Mouse (Mus musculus) neural tube, embryonic 11.5 days (tissue): ENCODE data around the gene Gm20696. TPM values are rescaled to one million over a fixed set of nuclear protein-coding genes. Genes with fewer than 3 reads are reported as not detected.
A peak's percentile ranks its signal among the peaks of the same experiment; 100 is the strongest.

Source experiments
- ATAC-seq: fragments of 200-750 bp; cut with Nextera tagmentation; 2 replicates; pipeline ENCODE4 v1.8.0; 2017; ENCODE audit warnings: moderate number of reproducible peaks, mild to moderate bottlenecking, moderate TSS enrichment, moderate library complexity; ENCODE audit not compliant: insufficient read depth, low FRiP score, low TSS enrichment
- DNase-seq: peaks from one replicate; pipeline ENCODE4 v3.0.0-alpha.2; 2015; ENCODE audit warnings: low spot score
- H3K27ac ChIP-seq: fragments of 300-500 bp; sonication (generic); 2 replicates; pipeline ENCODE4 v1.5.1; 2014; ENCODE audit warnings: low read depth, mild to moderate bottlenecking, low read length
- H3K27me3 ChIP-seq: fragments of 300-500 bp; sonication (generic); 2 replicates; pipeline ENCODE4 v1.6.1; 2014; ENCODE audit warnings: mild to moderate bottlenecking, low read length, mixed read lengths; ENCODE audit not compliant: control insufficient read depth, insufficient read depth
- H3K36me3 ChIP-seq: fragments of 300-500 bp; sonication (generic); 2 replicates; pipeline ENCODE4 v1.6.1; 2014; ENCODE audit warnings: mild to moderate bottlenecking, low read length, moderate library complexity, mixed read lengths; ENCODE audit not compliant: control insufficient read depth, insufficient read depth
- H3K4me1 ChIP-seq: fragments of 300-500 bp; sonication (generic); 2 replicates; pipeline ENCODE4 v1.6.1; 2014; ENCODE audit warnings: low read length, mixed read lengths; ENCODE audit not compliant: control insufficient read depth, insufficient read depth
- H3K4me2 ChIP-seq: fragments of 300-500 bp; sonication (generic); 2 replicates; pipeline ENCODE4 v1.6.1; 2014; ENCODE audit warnings: low read depth, mild to moderate bottlenecking, moderate library complexity
- H3K4me3 ChIP-seq: fragments of 300-500 bp; sonication (generic); 2 replicates; pipeline ENCODE4 v1.5.1; 2014; ENCODE audit warnings: low read depth, low read length
- H3K9ac ChIP-seq: fragments of 300-500 bp; sonication (generic); 2 replicates; pipeline ENCODE4 v1.6.1; 2014; ENCODE audit warnings: mild to moderate bottlenecking, low read length
- H3K9me3 ChIP-seq: fragments of 300-500 bp; sonication (generic); 2 replicates; pipeline ENCODE4 v1.6.1; 2016; ENCODE audit warnings: low read length; ENCODE audit not compliant: control insufficient read depth
- WGBS: fragments of 180-500 bp; shearing (Covaris S2); extraction: QIAGEN DNeasy Blood & Tissue Kit; methylation state at CpG from one replicate; pipeline ENCODE4 v1.1.7; 2014; 5-methylcytosine and 5-hydroxymethylcytosine counted together
- polyA plus RNA-seq: library from polyadenylated mRNA; unstranded; fragments of >200 nt; fragmentation: Nextera tagmentation; extraction: Ambion mirVana; gene quantifications from 2 replicates; pipeline ENCODE4 v1.2.1, GENCODE M21; 2014

Gene Gm20696
- polyA plus RNA-seq, 1 experiment from 2014 or later: 2.5 TPM

DNA sequence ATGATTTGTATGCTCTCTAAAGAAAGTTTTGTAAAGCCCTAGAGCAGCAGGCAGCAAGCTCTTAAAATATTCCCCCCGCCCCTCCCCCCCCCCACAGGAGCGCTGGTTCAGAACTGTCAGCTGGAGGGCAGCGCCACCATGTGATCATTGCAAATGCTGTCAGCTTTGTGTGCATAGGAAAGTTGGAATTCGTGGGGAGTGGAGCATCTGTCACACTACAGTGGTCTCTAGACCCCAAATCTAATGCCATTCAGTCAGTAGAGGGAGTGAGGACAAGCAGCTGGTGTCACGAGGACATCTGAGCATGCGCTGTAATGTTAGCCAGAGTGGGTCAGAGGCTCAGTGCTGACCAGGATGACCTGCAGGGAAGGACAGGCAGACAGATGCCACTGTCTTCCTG lies 43.0 kb downstream of the Gm20696 start:
- WGBS: 13% methylated on average over 6 of the region's 6 CpGs
- DNase-seq (peak; percentile 50), ATAC-seq (peak; percentile 38; the same call in 1 of the 2 replicates)
- Histone ChIP-seq H3K9me3 (no peaks in the 10 kb centered on the region), H3K9ac (no peak overlapping the region), H3K4me3 (no peak overlapping the region), H3K27me3 (no peaks in the 10 kb centered on the region), H3K27ac (no peak overlapping the region), H3K4me2 (no peak overlapping the region), H3K4me1 (peaks cover 15% of the 10 kb centered on the region; the same call in 1 of the 2 replicates), H3K36me3 (no peaks in the 10 kb centered on the region)

DNA sequence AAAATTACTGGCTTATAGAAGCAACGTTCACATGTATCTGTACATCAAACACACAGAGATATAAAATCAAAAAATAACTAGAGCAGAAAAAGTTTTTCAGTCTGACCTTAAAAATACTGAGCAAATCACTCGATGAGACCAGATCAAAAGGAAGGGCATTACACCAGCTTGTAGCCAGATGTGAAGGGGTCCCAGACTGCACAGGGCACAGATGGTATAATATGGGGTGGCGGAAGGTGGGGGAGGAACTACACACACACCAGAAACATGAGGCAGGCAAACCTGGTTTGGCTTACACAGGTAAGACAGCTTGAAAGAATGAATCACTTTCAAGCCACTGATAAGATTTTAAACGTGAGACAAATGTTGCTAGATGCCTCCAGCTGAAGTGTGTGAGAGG lies 45.4 kb downstream of the Gm20696 start:
- no peak for ATAC-seq
- Histone ChIP-seq H3K9me3 (no peaks in the 10 kb centered on the region), H3K4me2 (no peak overlapping the region), H3K4me3 (no peak overlapping the region), H3K9ac (no peak overlapping the region), H3K27me3 (no peaks in the 10 kb centered on the region), H3K27ac (no peak overlapping the region), H3K4me1 (peaks cover 17% of the 10 kb centered on the region), H3K36me3 (no peaks in the 10 kb centered on the region)
- WGBS: 52% methylated on average over 4 of the region's 4 CpGs
- DNase-seq: no peak

- no peaks in the 10 kb centered on the region for H3K27me3 ChIP-seq
- no peaks in the 10 kb centered on the region for H3K36me3 ChIP-seq
- no peak overlapping the region for H3K4me3 ChIP-seq
- H3K4me1 ChIP-seq: peaks cover 14% of the 10 kb centered on the region
- H3K4me2 ChIP-seq: no peak overlapping the region
- ATAC-seq (no peak), DNase-seq (no peak)
- 67% methylated on average over 7 of the region's 7 CpGs for WGBS
- H3K9ac ChIP-seq: no peak overlapping the region
- H3K9me3 ChIP-seq: no peaks in the 10 kb centered on the region
- no peak overlapping the region for H3K27ac ChIP-seq
These were observed 46.1 kb downstream of the Gm20696 start for GRCm38 (mm10) chr6:99620471-99620870.

GRCm38 (mm10) chr6:99619964-99620363 lies 46.6 kb downstream of the Gm20696 start:
- H3K4me3 ChIP-seq: no peak overlapping the region
- ATAC-seq (no peak), DNase-seq (no peak)
- no peaks in the 10 kb centered on the region for H3K36me3 ChIP-seq
- whole genome bisulfite sequencing: 55% methylated on average over 8 of the region's 8 CpGs
- no peak overlapping the region for H3K9ac ChIP-seq
- no peaks in the 10 kb centered on the region for H3K27me3 ChIP-seq
- peaks cover 16% of the 10 kb centered on the region for H3K4me1 ChIP-seq
- no peak overlapping the region for H3K27ac ChIP-seq
- no peak overlapping the region for H3K4me2 ChIP-seq
- no peaks in the 10 kb centered on the region for H3K9me3 ChIP-seq

- 62% methylated on average over 8 of the region's 8 CpGs for WGBS
- Histone ChIP-seq H3K4me2 (no peak overlapping the region), H3K9me3 (no peaks in the 10 kb centered on the region), H3K4me1 (peaks cover 20% of the 10 kb centered on the region), H3K4me3 (no peak overlapping the region), H3K27me3 (no peaks in the 10 kb centered on the region), H3K9ac (no peak overlapping the region), H3K36me3 (no peaks in the 10 kb centered on the region), H3K27ac (no peak overlapping the region)
- ATAC-seq: no peak
- no peak for DNase-seq
These were observed 47.1 kb downstream of the Gm20696 start for GRCm38 (mm10) chr6:99619466-99619865.

- no peaks in the 10 kb centered on the region for H3K36me3 ChIP-seq
- no peak for ATAC-seq
- H3K9me3 ChIP-seq: no peaks in the 10 kb centered on the region
- DNase-seq: no peak
- no peak overlapping the region for H3K4me3 ChIP-seq
- no peak overlapping the region for H3K27ac ChIP-seq
- H3K4me2 ChIP-seq: no peak overlapping the region
- H3K4me1 ChIP-seq: peaks cover 16% of the 10 kb centered on the region
- no peaks in the 10 kb centered on the region for H3K27me3 ChIP-seq
- WGBS: 61% methylated on average over 7 of the region's 7 CpGs
- no peak overlapping the region for H3K9ac ChIP-seq
These were observed 48.7 kb downstream of the Gm20696 start for GRCm38 (mm10) chr6:99617867-99618266.

- 90% methylated on average over 1 of the region's 1 CpGs for WGBS
- Histone ChIP-seq H3K36me3 (no peaks in the 10 kb centered on the region), H3K4me2 (no peak overlapping the region), H3K9me3 (no peaks in the 10 kb centered on the region), H3K27me3 (no peaks in the 10 kb centered on the region), H3K4me1 (peaks cover 16% of the 10 kb centered on the region), H3K9ac (no peak overlapping the region), H3K4me3 (no peak overlapping the region), H3K27ac (no peak overlapping the region)
- DNase-seq (no peak), ATAC-seq (no peak)
These were observed 49.2 kb downstream of the Gm20696 start for GRCm38 (mm10) chr6:99617415-99617814.

- Histone ChIP-seq H3K4me2 (no peak overlapping the region), H3K9ac (0 out of 2 replicates have a peak overlapping the region, but pooled peaks have one; percentile 14), H3K4me3 (no peak overlapping the region), H3K4me1 (peaks cover 18% of the 10 kb centered on the region), H3K9me3 (no peaks in the 10 kb centered on the region), H3K27ac (peak overlapping the region; percentile 34; the same call in 1 of the 2 replicates), H3K27me3 (no peaks in the 10 kb centered on the region), H3K36me3 (no peaks in the 10 kb centered on the region)
- WGBS: 21% methylated on average over 10 of the region's 10 CpGs
- DNase-seq (no peak), ATAC-seq (no peak)
These were observed 51.3 kb downstream of the Gm20696 start for GRCm38 (mm10) chr6:99615272-99615751.

GRCm38 (mm10) chr6:99614566-99615271 lies 51.9 kb downstream of the Gm20696 start:
- ATAC-seq (no peak), DNase-seq (no peak)
- Histone ChIP-seq H3K4me1 (peaks cover 20% of the 10 kb centered on the region), H3K27ac (peak overlapping the region; percentile 34; the same call in 1 of the 2 replicates), H3K27me3 (no peaks in the 10 kb centered on the region), H3K4me3 (no peak overlapping the region), H3K9ac (0 out of 2 replicates have a peak overlapping the region, but pooled peaks have one; percentile 14), H3K4me2 (no peak overlapping the region), H3K9me3 (no peaks in the 10 kb centered on the region), H3K36me3 (no peaks in the 10 kb centered on the region)
- WGBS: 52% methylated on average over 17 of the region's 17 CpGs
